Mouse (Mus musculus): ENCODE results near the gene Lipt1.

DNA sequence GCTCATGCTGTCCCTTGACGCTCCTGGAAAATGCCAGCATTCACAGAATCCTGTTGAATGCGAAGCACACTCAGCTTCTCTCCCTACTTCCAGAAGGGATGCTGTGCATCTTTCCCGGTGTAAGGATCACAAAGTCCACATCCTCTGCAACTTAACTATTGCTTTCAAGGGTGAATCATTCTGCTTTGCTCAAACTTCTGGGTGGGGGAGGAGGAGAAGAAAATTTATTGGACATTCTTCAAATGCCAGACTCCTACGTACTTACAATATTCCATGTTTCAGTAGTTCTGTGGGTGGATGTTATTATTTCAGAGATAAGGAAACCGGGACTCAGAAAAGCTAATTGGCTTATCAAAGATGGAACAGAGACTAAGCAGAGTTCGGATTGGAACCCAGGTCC lies 46.6 kb downstream of the Lipt1 start:
- TF ChIP-seq CTCF (IDR thresholded peaks at IDR 0.05) (no peak), EP300 (IDR thresholded peaks at IDR 0.05) (no peak)

Data from lung, postnatal 0 days (tissue).